Mouse (Mus musculus) MEL (cell line): ENCODE data around the gene Ly6g6c. TPM values are rescaled to one million over a fixed set of nuclear protein-coding genes. Genes with fewer than 3 reads are reported as not detected.

Source experiments
- DNase-seq: peaks from one replicate; pipeline ENCODE4 v3.0.0; 2011; ENCODE audit warnings: low read depth, low spot score
- H3K27ac ChIP-seq: 2 replicates; pipeline ENCODE4 v1.5.1; 2012; ENCODE audit warnings: low read depth, mild to moderate bottlenecking, control low read depth, low read length, moderate library complexity; ENCODE audit not compliant: control insufficient read depth
- H3K27me3 ChIP-seq, 2 experiments: fragments of 150-350 bp in 1 of 2; sonication (generic) in 1 of 2; 2 replicates each; pipeline ENCODE4 v1.6.1; 2012; ENCODE audit warnings: low read length in 2 of 2, mild to moderate bottlenecking in 2 of 2, improper control_type of control experiment in 1 of 2, moderate library complexity in 1 of 2; ENCODE audit not compliant: insufficient read depth in 2 of 2, control insufficient read depth in 1 of 2
- H3K36me3 ChIP-seq, 2 experiments: 2 replicates each; pipeline ENCODE4 v1.6.1; 2012 to 2014; ENCODE audit warnings: low read length in 2 of 2, improper control_type of control experiment in 1 of 2, inconsistent platforms in 1 of 2, mild to moderate bottlenecking in 1 of 2; ENCODE audit not compliant: insufficient read depth in 2 of 2, control insufficient read depth in 1 of 2
- H3K4me1 ChIP-seq, 2 experiments: fragments of 150-350 bp in 1 of 2; sonication (generic) in 1 of 2; 2 replicates each; pipeline ENCODE4 v1.6.1; 2012; ENCODE audit warnings: low read length in 2 of 2, improper control_type of control experiment in 1 of 2, mild to moderate bottlenecking in 1 of 2; ENCODE audit not compliant: insufficient read depth in 2 of 2, control insufficient read depth in 1 of 2
- H3K4me3 ChIP-seq, 2 experiments: fragments of 150-350 bp in 1 of 2; sonication (generic) in 1 of 2; 2 replicates each; pipeline ENCODE4 v1.5.1; 2012; ENCODE audit warnings: low read depth in 2 of 2, low read length in 2 of 2, mild to moderate bottlenecking in 2 of 2, moderate library complexity in 2 of 2, control low read depth in 1 of 2, improper control_type of control experiment in 1 of 2; ENCODE audit not compliant: control insufficient read depth in 1 of 2, insufficient read depth in 1 of 2
- H3K79me2 ChIP-seq: 2 replicates; pipeline ENCODE4 v1.6.1; 2012; ENCODE audit warnings: mild to moderate bottlenecking, low read length, moderate library complexity; ENCODE audit not compliant: control insufficient read depth, poor library complexity, insufficient read depth
- H3K9ac ChIP-seq: 2 replicates; pipeline ENCODE4 v1.6.1; 2012; ENCODE audit warnings: low read depth, mild to moderate bottlenecking, control low read depth, low read length, moderate library complexity; ENCODE audit not compliant: control insufficient read depth, poor library complexity, severe bottlenecking
- H3K9me3 ChIP-seq: fragments of 150-350 bp; sonication (generic); replicated peaks from 2 replicates; pipeline ENCODE4 v1.6.1; 2012; ENCODE audit warnings: mild to moderate bottlenecking, low read length, improper control_type of control experiment, moderate library complexity; ENCODE audit not compliant: insufficient read depth
- BHLHE40 ChIP-seq: IDR thresholded peaks from 2 replicates; pipeline ENCODE4 v1.6.1; 2012; ENCODE audit warnings: low read depth, mild to moderate bottlenecking, inconsistent platforms, low read length, improper control_type of control experiment, borderline replicate concordance
- CHD1 ChIP-seq: IDR thresholded peaks from 2 replicates; pipeline ENCODE4 v1.6.1; 2012; ENCODE audit warnings: low read depth, mild to moderate bottlenecking, inconsistent platforms, low read length, improper control_type of control experiment
- CHD2 ChIP-seq: IDR thresholded peaks from 2 replicates; pipeline ENCODE4 v1.6.1; 2011; ENCODE audit warnings: low read length, improper control_type of control experiment
- E2F4 ChIP-seq: IDR thresholded peaks from 2 replicates; pipeline ENCODE4 v1.6.1; 2011; ENCODE audit warnings: low read depth, low read length, improper control_type of control experiment, borderline replicate concordance
- ELF1 ChIP-seq: IDR thresholded peaks from 2 replicates; pipeline ENCODE4 v1.6.1; 2014; ENCODE audit warnings: low read depth, mild to moderate bottlenecking, inconsistent platforms, low read length, improper control_type of control experiment, moderate library complexity
- EP300 ChIP-seq, 2 experiments: IDR thresholded peaks; 2 replicates each; pipeline ENCODE4 v1.6.1; 2011; ENCODE audit warnings: improper control_type of control experiment in 2 of 2, low read length in 2 of 2, low read depth in 1 of 2, mild to moderate bottlenecking in 1 of 2
- GATA1 ChIP-seq: IDR thresholded peaks from 2 replicates; pipeline ENCODE4 v1.6.1; 2011; ENCODE audit warnings: low read depth, low read length, improper control_type of control experiment
- HCFC1 ChIP-seq: IDR thresholded peaks from 2 replicates; pipeline ENCODE4 v1.6.1; 2012; ENCODE audit warnings: low read depth, mild to moderate bottlenecking, inconsistent platforms, low read length, improper control_type of control experiment, moderate library complexity
- JUND ChIP-seq: IDR thresholded peaks from 2 replicates; pipeline ENCODE4 v1.6.1; 2011; ENCODE audit warnings: low read depth, mild to moderate bottlenecking, improper control_type of control experiment, low read length
- KAT2A ChIP-seq: conservative IDR thresholded peaks from 2 replicates; pipeline ENCODE4 v1.6.1; 2012; ENCODE audit warnings: low read depth, low read length, improper control_type of control experiment, inconsistent platforms
- MAFK ChIP-seq: IDR thresholded peaks from 2 replicates; pipeline ENCODE4 v1.6.1; 2011; ENCODE audit warnings: low read depth, mild to moderate bottlenecking, low read length, improper control_type of control experiment, borderline replicate concordance
- MAX ChIP-seq: IDR thresholded peaks from 2 replicates; pipeline ENCODE4 v1.6.1; 2011; ENCODE audit warnings: low read length, improper control_type of control experiment
- MAZ ChIP-seq: IDR thresholded peaks from 2 replicates; pipeline ENCODE4 v1.6.1; 2012; ENCODE audit warnings: low read depth, mild to moderate bottlenecking, inconsistent platforms, low read length, improper control_type of control experiment
- MEF2A ChIP-seq: IDR thresholded peaks from 2 replicates; pipeline ENCODE4 v1.6.1; 2014; ENCODE audit warnings: low read depth, mild to moderate bottlenecking, inconsistent platforms, low read length, improper control_type of control experiment; ENCODE audit not compliant: poor library complexity, insufficient replicate concordance, severe bottlenecking; ENCODE audit errors: extremely low read depth
- MYC ChIP-seq: IDR thresholded peaks from 2 replicates; pipeline ENCODE4 v1.6.1; 2011; ENCODE audit warnings: low read depth, mild to moderate bottlenecking, low read length, improper control_type of control experiment, moderate library complexity
- NELFE ChIP-seq: IDR thresholded peaks from 2 replicates; pipeline ENCODE4 v1.6.1; 2011; ENCODE audit warnings: low read depth, low read length, improper control_type of control experiment
- NRF1 ChIP-seq: IDR thresholded peaks from 2 replicates; pipeline ENCODE4 v1.6.1; 2014; ENCODE audit warnings: low read depth, mild to moderate bottlenecking, inconsistent platforms, low read length, improper control_type of control experiment, moderate library complexity; ENCODE audit not compliant: poor library complexity, insufficient read depth, severe bottlenecking
- POLR2A ChIP-seq, 2 experiments: IDR thresholded peaks; 2 replicates each; pipeline ENCODE4 v1.6.1; 2011 to 2012; ENCODE audit warnings: low read length in 2 of 2, mild to moderate bottlenecking in 2 of 2, control low read depth in 1 of 2, improper control_type of control experiment in 1 of 2, low read depth in 1 of 2, moderate library complexity in 1 of 2; ENCODE audit not compliant: control insufficient read depth in 1 of 2, insufficient read depth in 1 of 2, poor library complexity in 1 of 2
- POLR2AphosphoS2 ChIP-seq: IDR thresholded peaks from 2 replicates; pipeline ENCODE4 v1.6.1; 2011; ENCODE audit warnings: low read length, improper control_type of control experiment
- RAD21 ChIP-seq: IDR thresholded peaks from 2 replicates; pipeline ENCODE4 v1.6.1; 2011; ENCODE audit warnings: mild to moderate bottlenecking, low read depth, low read length, improper control_type of control experiment
- SIN3A ChIP-seq: IDR thresholded peaks from 2 replicates; pipeline ENCODE4 v1.6.1; 2012; ENCODE audit warnings: low read length, improper control_type of control experiment, inconsistent platforms
- SMC3 ChIP-seq: IDR thresholded peaks from 2 replicates; pipeline ENCODE4 v1.6.1; 2011; ENCODE audit warnings: low read depth, low read length, improper control_type of control experiment
- TAL1 ChIP-seq: IDR thresholded peaks from 2 replicates; pipeline ENCODE4 v1.6.1; 2012; ENCODE audit warnings: mild to moderate bottlenecking, inconsistent platforms, low read length, moderate library complexity, mixed read lengths
- TBP ChIP-seq: IDR thresholded peaks from 2 replicates; pipeline ENCODE4 v1.8.0; 2011; ENCODE audit warnings: low read depth, low read length, improper control_type of control experiment
- UBTF ChIP-seq: IDR thresholded peaks from 2 replicates; pipeline ENCODE4 v1.6.1; 2012; ENCODE audit warnings: low read depth, mild to moderate bottlenecking, inconsistent platforms, low read length, improper control_type of control experiment, moderate library complexity, borderline replicate concordance; ENCODE audit not compliant: insufficient read depth
- ZC3H11A ChIP-seq: IDR thresholded peaks from 2 replicates; pipeline ENCODE4 v1.6.1; 2012; ENCODE audit warnings: low read depth, mild to moderate bottlenecking, inconsistent platforms, low read length, improper control_type of control experiment
- ZKSCAN1 ChIP-seq: IDR thresholded peaks from 2 replicates; pipeline ENCODE4 v1.6.1; 2012; ENCODE audit warnings: low read depth, mild to moderate bottlenecking, inconsistent platforms, low read length, improper control_type of control experiment, moderate library complexity
- ZNF384 ChIP-seq: IDR thresholded peaks from 2 replicates; pipeline ENCODE4 v1.6.1; 2012; ENCODE audit warnings: low read depth, mild to moderate bottlenecking, inconsistent platforms, low read length, improper control_type of control experiment
- polyA plus RNA-seq, 2 experiments: library from polyadenylated mRNA; stranded (reverse) in 1 of 2; unstranded in 1 of 2; fragments of >175 nt in 1 of 2; fragments of >200 nt in 1 of 2; gene quantifications; 2 replicates each; pipeline versions ENCODE4 v1.2.1 to v1.2.4; 2012; ENCODE audit warnings: low replicate concordance in 2 of 2, low read depth in 1 of 2; ENCODE audit not compliant: insufficient read length in 2 of 2, insufficient read depth in 1 of 2, missing spikeins in 1 of 2
- total RNA-seq: library from RNA; depleted of rRNA; stranded (reverse); fragments of 300-350 nt; gene quantifications from 2 replicates; pipeline ENCODE4 v1.2.3, GENCODE M21; 2012

Gene Ly6g6c
- total and polyA plus RNA-seq, 3 experiments = 0.24 TPM; not detected in 2

- DNase-seq = no peak
- Histone ChIP-seq H3K4me1 (peaks cover 0 to 4% of the 10 kb centered on the region in 2 experiments; a peak in 1 of 4 replicates), H3K9me3 (no peaks in the 10 kb centered on the region), H3K79me2 (no peaks in the 10 kb centered on the region), H3K27me3 (no peaks in the 10 kb centered on the region), H3K9ac (no peak overlapping the region), H3K27ac (no peak overlapping the region), H3K4me3 (no peak overlapping the region), H3K36me3 (no peaks in the 10 kb centered on the region; a peak in 2 of 4 replicates)
- TF ChIP-seq JUND = no peak
- TF ChIP-seq GATA1 = no peak
- TF ChIP-seq ZC3H11A = no peak
- TF ChIP-seq MAX = no peak
- no peak for TF ChIP-seq ZNF384
- TF ChIP-seq EP300 (IDR thresholded peaks at IDR 0.05; ENCODE audit: low read depth in 1 of 2, low read length in 2 of 2) = no peak
- no peak for TF ChIP-seq CHD1
- TF ChIP-seq TAL1 = no peak
- no peak for TF ChIP-seq BHLHE40
- no peak for TF ChIP-seq NRF1
- TF ChIP-seq CHD2 = no peak
- TF ChIP-seq KAT2A = no peak
- TF ChIP-seq MAFK = no peak
- no peak for TF ChIP-seq HCFC1
- no peak for TF ChIP-seq POLR2AphosphoS2
- no peak for TF ChIP-seq ELF1
- TF ChIP-seq POLR2A (IDR thresholded peaks at IDR 0.05; ENCODE audit: control insufficient read depth in 1 of 2, insufficient read depth in 1 of 2, low read depth in 1 of 2, low read length in 2 of 2, poor library complexity in 1 of 2) = no peak
- TF ChIP-seq NELFE = no peak
- no peak for TF ChIP-seq MEF2A
Observed at GRCm38 (mm10) chr17:35097164-35097655, 32.0 kb downstream of the Ly6g6c start.

DNA sequence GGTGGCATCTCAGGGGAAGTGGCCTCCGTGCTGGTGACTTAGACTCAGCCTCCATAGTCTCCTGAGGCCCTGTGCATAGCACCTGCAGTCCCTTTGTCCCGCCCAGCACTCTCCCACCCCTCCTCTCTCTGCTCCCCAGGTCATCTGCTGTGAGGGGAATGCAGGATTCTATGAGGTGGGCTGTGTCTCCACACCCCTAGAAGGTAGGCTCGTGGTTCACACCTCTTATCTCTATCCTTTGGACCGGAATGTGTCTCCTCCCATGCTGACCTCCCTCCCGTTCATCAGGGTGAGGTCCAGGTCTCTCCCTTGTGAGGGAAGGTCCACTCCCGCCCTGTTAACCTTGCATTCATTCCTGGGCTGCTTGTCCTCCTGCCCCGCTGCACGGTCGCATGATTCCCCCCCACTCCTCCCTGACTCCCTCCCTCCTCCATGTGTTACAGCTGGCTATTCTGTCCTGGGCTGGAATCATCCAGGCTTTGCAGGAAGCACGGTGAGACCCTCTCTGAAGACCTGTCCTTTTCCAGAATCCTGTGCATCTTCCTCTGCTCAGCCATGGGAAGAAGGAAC lies 35.1 kb downstream of the Ly6g6c start:
- H3K27ac ChIP-seq = no peak overlapping the region
- H3K79me2 ChIP-seq = no peaks in the 10 kb centered on the region
- no peak overlapping the region for H3K9ac ChIP-seq
- no peaks in the 10 kb centered on the region for H3K27me3 ChIP-seq
- peaks cover 20 to 33% of the 10 kb centered on the region in 2 experiments for H3K4me1 ChIP-seq
- peaks cover 0 to 25% of the 10 kb centered on the region in 2 experiments for H3K36me3 ChIP-seq
- H3K4me3 ChIP-seq = no peak overlapping the region
- TF ChIP-seq MAX (no peak), RAD21 (no peak), TBP (no peak), UBTF (no peak), SIN3A (no peak), E2F4 (no peak), SMC3 (no peak), ZKSCAN1 (no peak), POLR2A (IDR thresholded peaks at IDR 0.05; ENCODE audit: control insufficient read depth in 1 of 2, insufficient read depth in 1 of 2, low read depth in 1 of 2, low read length in 2 of 2, poor library complexity in 1 of 2) (no peak), EP300 (IDR thresholded peaks at IDR 0.05; ENCODE audit: low read depth in 1 of 2, low read length in 2 of 2) (no peak), MYC (no peak), TAL1 (no peak), BHLHE40 (no peak), MAZ (no peak), NRF1 (no peak), NELFE (no peak), ZNF384 (no peak)
- DNase-seq = no peak
- H3K9me3 ChIP-seq = no peaks in the 10 kb centered on the region
